Mouse (Mus musculus): ENCODE data around the gene Mrgprd. TPM values are rescaled to one million over a fixed set of nuclear protein-coding genes. Genes with fewer than 3 reads are reported as not detected.

Mrgprd gene
- total RNA-seq, 2 experiments from 2014 or later: not detected

GRCm38 (mm10) chr7:145337889-145338288 lies 23.3 kb downstream of the Mrgprd start:
- no peak for DNase-seq
- intact Hi-C loops (cut with DNase I): no loop called here

- intact Hi-C loops (cut with DNase I): no loop called here
- peak; percentile 19 for DNase-seq
Measured at GRCm38 (mm10) chr7:145340248-145340904, 25.7 kb downstream of the Mrgprd start.

Other genes with a start within 250 kb of the Mrgprd start
- not detected for gene 1810010D01Rik, start 106.7 kb upstream of the Mrgprd start, total RNA-seq (2021)
- 1 to 10 TPM; 4.7 to 5.0 TPM for gene Tpcn2, start 30.8 kb upstream of the Mrgprd start, total RNA-seq (2021)
- 1 to 10 TPM; 2.2 to 3.0 TPM for gene Mrgprf, start 14.0 kb upstream of the Mrgprd start, total RNA-seq (2021)